Mouse (Mus musculus) A20 (cell line): Measurements from ENCODE around the gene Gad2.
"Not testable (repeated sequence)": the region's sequence is repeated elsewhere in the genome, so short reads cannot be mapped to it uniquely, and the experiment has no call there.

Experiments
- DNase-seq: peaks from one replicate; pipeline ENCODE4 v3.0.0-alpha.2; 2011; ENCODE audit warnings: low read depth, low spot score

The Gad2 gene

DNA sequence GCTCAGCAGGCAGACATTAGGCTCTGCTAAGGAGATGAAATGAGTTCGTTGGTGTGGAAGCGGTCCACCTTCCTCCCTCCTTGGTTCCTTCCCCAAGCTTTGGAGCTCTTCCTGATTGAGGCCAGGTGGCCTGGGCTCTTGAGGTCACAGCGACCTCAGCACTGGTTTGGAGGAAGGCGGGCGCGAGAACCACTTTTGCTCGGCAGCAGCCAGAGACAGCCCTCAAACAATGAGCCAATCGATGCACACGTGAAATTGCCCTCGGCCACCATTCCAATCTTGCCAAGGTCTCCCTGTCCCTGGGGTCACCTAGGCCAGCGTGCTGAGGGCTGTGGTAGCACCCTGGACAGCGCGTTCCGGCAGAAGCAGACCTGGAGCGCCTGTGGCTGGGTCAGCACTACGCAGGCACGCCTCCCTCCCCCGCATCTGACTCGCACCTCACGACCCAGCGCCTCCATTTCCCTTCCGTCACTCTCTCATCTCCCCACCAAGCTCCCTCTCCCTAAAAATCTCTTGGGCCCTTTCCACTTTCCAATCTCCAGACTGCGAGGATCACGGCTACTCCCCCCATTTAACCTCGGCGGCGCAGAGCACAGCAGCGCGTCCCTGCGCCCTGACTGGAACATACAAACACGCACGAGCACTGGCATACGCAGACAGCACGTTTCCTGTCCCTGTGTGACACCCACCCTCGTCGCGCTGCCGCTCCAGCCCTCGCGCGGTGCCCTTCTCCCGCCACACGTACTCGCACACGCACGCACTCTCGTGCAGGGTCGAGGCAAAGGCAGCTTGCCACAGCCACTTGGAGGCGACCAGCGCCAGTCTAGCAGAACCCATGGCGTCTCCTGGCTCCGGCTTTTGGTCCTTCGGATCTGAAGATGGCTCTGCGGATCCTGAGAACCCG lies at the start of gene Gad2:
Gad2 (plus strand) TSS at position 378 of the 904 bp plus-strand sequence.
- DNase-seq = no peak

DNA sequence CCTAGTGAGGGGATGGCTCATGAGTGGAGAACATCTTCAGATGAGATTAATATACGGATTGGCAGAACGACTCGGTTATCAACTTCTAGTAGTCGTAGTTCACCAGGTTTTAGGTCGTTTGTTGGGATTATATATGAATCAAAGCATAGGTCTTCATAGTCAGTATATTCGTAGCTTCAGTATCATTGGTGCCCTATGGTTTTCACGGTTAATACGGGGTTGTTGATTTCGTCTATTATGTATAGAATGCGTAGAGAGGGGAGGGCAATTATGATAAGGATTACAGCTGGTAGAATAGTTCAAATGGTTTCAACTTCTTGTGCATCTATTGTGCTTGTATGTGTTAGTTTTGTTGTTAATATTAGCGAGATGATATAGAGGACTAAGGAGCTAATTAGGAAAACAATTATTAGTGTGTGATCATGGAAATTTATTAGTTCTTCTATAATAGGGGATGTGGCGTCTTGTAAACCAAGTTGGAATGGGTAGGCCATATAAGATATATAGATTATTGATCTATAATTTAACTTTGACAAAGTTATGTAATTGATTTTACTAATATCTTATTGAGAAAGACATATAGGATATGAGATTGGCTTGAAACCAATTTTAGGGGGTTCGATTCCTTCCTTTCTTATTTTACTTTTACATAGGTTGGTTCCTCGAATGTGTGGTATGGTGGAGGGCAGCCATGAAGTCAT lies 34.4 kb upstream of the Gad2 start:
- DNase-seq = not testable (repeated sequence)

DNA sequence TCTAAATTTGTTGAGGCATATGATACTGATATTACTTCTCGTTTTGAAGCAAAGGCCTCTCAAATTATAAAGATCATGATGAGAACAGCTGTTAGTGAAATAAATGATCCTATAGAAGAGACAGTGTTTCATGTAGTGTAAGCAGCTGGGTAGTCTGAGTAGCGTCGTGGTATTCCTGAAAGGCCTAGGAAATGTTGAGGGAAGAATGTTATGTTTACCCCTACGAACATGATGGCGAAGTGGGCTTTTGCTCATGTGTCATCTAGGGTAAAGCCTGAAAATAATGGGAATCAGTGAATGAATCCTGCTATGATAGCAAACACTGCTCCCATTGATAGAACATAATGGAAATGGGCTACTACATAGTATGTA lies 33.8 kb upstream of the Gad2 start:
- DNase-seq = not testable (repeated sequence)

DNA sequence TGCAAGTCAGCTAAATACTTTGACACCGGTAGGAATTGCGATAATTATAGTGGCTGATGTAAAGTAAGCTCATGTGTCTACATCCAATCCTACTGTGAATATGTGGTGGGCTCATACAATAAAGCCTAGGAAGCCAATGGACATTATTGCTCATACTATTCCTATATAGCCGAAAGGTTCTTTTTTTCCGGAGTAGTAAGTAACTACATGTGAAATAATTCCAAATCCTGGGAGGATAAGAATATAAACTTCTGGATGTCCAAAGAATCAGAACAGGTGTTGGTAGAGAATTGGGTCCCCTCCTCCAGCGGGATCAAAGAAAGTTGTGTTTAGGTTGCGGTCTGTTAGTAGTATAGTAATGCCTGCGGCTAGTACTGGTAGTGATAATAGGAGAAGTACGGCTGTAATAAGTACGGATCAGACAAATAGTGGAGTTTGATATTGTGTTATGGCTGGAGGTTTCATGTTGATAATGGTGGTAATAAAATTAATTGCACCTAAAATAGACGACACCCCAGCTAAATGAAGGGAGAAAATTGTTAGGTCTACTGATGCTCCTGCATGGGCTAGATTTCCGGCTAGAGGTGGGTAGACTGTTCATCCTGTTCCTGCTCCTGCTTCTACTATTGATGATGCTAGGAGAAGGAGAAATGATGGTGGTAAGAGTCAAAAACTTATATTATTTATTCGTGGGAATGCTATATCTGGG lies 33.2 kb upstream of the Gad2 start:
- DNase-seq = not testable (repeated sequence)

DNA sequence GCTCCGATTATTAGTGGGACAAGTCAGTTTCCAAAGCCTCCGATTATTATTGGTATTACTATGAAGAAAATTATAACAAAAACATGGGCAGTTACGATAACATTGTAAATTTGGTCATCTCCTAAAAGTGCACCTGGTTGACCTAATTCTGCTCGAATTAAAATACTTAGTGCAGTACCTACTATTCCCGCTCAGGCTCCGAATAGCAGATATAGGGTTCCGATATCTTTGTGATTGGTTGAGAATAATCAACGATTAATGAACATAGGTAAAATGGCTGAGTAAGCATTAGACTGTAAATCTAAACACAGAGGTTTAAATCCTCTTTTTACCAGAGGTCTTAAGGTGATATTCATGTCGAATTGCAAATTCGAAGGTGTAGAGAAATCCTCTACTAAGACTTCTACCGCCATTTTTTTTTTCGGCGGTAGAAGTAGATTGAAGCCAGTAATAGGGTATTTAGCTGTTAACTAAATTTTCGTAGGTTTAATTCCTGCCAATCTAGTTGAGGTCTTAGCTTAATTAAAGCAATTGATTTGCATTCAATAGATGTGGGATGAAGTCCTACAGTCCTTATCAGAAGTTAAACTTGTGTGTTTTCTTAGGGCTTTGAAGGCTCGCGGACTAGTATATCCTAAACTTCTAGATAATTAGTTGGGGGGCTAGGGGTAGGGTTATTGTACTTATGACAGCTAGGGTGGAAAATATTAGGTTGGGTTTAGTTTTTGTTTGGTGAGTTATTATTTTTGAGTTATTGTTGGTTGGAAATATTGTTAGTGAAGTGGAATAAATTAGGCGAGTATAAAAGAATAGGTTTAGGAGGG lies 32.4 kb upstream of the Gad2 start:
- not testable (repeated sequence) for DNase-seq

DNA sequence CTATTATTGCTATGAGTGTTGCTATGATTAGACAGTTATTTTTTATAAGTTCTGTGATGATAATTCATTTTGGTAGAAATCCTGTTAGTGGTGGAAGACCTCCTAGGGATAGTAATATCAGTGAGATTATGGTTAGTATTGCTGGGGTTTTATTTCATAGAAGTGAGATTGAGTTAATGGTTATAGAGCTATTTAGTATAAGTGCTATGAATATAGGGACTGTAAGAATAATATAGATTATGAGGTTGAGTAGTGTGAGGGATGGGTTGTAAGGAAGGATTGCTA lies 31.9 kb upstream of the Gad2 start:
- DNase-seq = no peak

DNA sequence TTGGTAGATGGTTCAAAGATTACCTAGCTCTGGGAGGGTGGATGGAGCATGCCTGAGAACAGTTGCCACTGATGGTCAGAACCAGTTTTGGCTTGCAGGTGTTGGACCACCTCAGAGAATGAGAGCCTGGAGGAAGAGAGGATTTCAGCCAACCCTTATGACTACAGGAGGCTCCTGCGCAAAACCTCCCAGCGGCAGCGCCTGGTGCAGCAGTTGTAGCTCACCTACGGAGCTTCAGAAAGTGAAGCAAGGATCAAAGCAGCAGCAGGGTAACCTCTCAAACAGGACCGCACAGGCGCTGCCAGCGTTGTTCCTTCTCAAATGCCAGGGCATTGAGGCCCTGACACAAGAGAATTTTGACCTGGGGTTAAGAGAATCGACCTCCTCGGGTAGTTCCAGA lies 4.1 kb upstream of the Gad2 start:
- no peak for DNase-seq

DNA sequence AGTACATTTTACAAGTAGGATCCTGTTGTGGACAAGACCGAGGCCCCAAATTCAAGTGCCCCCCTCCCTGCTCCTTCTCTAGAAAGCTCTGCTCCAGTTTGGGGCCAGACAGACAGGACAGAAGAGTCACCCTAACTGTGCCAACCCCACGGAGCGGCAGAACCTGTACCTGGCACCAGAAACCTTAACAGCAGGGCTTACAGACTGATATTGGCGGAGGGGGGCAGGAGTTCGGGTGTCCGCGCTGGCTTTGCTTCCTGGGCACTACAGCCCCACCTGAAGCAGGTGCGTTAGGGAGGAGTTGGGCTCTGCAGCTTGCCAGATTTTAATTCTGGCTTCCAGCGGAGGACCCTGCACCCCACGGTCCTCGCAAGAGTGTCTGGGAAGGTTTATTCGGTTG lies 2.6 kb upstream of the Gad2 start:
- no peak for DNase-seq

DNA sequence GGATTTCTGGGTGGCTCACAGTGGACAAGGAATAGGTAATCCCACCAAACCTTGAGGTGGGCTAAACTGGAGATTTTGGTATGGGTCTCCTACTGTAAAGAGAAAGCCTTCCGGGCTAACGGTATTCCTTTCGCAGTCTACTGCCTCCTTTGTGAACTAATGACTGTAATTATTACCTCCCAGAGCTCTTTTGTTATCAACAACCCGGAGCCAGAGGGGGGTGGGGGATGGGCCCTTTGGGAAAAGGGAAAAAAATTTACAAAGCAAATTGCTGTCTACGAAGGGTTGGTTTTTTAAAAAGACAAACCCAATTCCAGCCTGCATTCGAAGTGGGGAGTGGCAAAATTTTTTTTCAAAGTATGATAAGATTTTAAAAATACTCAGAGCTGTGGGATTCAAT lies 2.0 kb upstream of the Gad2 start:
- no peak for DNase-seq

DNA sequence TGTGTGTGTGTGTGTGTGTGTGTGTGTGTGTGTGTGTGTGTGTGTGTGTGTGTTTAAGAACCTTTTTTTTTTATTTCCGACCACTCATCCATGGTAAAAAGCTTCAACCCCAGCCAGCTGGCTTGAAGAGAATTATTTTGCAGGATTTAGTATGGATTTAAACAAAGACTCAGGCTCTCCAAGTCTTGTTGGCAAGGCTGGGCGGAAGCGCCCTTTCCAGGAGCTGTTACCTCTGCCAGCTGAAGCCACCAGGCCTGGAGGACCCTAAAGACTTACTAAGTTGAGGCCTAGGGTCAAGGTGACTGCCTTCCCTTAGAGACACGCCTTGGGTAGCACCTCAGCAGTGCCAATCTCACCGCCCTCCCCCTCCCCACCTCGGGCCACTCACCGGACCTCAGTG lies 1.5 kb upstream of the Gad2 start:
- DNase-seq = no peak

DNA sequence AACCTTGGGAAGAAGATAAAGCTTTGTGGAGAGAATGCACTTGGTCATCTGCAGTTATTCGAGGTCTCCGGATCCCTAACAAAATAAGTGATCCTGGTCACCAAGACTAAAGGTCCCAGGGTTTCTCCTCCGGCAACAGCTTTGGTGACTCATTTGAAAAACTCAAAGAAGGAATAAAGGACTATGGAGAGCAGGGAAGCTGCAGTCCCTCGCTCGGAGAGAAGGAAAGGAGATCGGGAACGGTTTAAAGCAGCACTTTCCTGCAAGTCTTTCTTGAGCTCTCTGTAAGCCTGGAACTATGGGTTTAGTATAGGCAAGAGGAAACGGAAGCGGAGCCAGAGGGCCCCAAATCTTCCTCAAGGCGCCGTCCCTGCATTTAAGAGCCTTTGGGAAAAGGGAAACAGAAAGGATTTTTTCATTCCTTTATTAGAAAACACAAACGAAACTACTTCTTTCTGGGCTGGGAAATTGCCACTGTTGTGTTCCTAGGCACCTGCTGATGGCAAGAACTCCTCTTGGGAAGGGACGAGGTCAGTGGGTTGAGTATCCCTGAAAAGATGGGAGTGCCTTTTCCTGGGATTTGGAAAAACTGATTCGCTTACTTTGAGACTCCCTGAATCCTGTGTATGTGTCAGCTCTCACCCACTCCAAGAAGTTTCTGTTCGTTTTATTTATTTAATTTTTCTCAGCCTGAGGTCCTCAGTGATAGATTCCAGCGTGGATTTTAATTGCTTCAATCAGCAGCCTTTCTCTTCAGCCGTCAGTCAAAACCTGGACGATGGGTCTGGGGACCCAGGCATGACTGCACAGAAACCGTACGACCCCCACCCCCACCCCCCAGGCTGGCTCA lies 802 bp upstream of the Gad2 start:
- DNase-seq = no peak

DNA sequence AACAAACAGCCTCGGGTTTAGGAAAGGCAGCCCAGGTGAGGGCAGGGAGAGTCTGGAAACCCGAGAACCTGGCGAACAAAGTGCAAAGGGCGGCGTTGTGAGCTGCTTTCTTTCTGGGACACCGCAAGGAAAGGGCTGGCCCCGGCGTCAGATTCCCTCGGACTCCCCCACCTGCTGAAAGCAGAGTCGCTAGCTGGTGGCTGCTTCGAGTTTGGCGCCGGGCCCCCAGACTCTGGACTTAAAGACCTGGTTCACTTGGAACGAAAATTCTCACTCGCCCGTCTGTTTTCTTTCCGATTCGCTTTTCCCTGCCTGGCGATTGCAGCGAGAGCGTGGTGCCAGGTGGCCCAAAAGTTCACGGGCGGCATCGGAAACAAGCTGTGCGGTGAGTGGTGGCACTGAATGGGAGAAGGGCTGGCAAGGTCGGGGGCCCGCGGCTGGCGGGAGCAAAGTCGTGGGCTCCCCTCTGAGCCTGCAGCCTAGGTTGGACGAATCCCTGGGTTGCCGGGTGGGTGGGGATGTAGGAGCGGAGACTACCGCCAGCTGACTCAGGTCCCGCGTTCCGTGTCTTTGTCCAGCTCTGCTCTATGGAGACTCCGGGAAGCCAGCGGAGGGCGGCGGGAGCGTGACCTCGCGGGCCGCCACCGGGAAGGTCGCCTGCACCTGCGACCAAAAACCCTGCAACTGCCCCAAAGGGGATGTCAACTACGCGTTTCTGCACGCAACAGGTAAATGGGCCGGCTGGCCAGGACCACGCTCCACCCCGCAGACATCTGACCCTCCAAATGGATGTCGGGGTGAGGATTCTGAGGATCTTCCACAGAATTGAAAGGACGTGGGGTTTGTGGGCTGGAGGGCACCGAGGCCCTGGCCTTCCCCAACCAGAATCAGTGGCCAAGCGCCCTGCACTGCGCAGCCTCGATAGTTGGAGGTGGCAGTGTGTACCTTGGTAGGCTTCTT lies 1.4 kb downstream of the Gad2 start:
- DNase-seq = no peak

DNA sequence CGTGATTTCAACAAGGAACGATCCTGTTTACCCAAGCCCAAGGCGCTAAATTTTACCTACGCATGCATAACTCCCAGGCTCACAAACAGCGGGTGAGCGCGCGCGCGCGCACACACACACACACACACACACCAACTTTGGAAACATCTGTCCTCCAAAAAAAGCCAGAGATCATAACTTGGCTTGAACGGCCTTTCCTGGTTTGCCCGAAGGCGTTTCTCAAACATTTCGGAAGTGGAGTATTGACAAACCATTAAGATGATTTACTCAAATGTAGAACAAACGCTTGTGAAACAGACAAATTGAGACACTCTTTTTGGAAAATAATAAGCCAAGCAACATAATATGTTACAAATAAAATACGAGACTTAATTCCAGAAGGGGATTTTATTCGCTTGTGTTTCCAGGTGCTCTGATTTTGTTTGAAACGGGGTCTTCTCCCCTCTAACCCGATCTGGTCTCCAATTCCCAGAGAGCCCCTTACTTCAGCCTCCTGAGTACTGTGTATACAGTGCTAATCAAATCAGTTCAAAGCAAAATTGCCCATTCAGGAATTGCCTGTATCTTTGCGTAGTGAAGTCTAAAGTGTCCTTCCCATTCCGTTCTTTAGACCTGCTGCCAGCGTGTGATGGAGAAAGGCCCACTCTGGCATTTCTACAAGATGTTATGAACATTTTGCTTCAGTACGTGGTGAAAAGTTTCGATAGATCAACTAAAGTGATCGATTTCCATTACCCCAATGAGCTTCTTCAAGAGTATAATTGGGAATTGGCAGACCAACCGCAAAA lies 2.4 kb downstream of the Gad2 start:
- no peak for DNase-seq

DNA sequence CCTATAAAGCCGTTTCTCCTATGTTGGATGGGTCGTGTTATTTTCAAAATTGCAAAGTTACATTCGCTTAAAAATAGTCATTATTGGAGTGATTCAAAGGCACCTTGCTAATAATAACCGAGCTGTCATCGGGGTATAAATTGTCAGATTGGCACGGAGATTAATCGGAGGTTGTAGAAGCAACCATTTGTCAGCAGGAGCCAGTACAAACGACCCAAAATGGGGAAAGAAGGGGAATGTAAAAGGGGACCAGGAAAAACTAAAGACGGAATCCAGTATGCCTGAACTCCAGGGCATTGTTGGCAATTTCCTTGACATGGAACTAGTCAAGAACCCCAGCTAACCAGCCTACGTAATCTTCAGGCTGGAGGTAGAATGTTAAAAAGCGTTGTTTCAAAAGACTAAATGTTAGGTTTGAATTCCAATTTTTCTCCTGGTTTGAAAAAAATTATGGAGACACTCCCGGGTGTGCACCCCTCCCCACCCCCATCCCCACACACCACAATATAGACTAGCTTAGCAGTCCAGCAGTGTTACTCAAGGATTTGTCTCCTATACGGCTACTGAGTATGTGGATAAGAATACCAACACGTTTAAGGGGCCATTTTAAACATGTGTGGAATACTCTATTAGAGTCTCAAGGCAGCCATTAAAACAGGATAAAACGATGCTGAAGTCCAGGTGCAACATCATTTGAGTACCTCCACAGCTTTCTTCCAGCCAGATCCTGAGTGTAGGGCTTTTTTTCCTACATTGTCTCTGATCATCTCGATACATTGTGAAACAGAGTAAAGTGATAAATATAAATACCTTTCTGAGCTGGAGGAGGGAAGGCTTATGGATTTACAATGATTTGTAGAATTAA lies 3.3 kb downstream of the Gad2 start:
- DNase-seq = no peak

DNA sequence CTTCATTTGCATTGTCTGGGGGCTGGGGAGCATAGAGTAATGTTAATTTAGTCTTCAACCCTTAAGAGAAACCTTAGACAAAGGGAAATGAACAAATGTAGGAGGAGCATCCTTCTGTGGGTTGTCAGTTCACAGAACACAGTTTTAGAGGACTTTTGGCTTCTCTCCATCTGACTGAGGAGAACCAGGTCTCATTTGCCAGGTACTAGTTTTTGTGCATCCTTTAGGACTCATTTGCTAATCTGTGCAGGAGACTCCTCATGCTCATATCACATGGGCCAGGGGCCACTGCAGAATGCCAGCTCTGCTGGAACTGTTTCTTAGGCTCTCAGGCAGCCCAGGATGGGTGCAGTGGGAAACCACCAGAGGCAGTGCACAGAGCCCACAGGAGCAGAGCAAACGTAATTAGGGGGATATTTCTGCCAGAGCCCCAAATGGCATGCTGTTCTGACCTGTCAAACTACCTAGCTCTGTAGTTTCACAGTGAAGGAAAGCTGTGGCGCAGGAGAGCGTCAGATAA lies 5.2 kb downstream of the Gad2 start:
- no peak for DNase-seq

DNA sequence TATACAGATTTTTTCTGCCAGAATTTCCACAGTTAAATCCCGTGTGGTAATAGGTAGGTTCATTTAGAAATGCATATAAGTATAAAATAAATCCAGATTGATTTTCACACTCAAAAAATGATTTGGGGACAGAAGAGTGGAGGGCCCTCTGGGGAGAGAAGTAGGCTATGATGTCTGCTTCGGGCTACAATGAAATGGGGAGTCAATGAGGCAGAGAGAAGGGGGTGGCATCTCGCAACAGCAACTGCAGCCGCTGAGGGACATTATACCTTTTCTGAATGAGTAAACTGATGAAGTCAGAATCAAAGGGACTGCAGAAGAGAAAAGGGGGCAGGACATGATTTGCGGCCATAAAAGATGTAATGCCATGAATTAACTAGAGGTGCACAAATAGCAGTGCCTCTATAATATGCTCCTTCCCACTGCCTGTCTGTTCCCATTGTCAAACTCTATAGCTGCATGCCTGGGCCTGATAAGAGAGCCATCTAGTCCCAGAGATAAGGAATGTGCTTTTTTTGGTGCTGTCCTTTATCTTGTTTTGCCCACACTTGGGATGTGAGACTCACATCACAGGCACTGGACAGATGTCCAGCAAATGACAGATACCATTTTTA lies 5.9 kb downstream of the Gad2 start:
- DNase-seq = no peak

DNA sequence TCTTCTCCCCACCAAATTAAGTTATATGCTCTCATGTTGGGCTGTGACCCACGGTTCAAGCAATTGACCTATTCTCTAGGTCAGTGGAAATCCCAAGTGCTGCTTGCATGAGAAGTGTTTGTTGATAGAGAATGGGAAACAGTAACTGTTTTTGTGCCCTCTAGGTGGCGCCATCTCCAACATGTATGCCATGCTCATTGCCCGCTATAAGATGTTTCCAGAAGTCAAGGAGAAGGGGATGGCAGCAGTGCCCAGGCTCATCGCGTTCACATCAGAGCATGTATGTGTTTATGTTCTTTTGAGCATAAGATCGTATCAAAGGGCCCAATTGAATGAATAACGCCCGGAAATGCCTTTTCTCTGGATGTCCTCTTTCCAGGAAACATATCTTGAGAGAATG lies 12.8 kb downstream of the Gad2 start:
- DNase-seq = peak; percentile 42
